ENCODE assay signal across 8 mouse cellular contexts in the genomic region with DNA sequence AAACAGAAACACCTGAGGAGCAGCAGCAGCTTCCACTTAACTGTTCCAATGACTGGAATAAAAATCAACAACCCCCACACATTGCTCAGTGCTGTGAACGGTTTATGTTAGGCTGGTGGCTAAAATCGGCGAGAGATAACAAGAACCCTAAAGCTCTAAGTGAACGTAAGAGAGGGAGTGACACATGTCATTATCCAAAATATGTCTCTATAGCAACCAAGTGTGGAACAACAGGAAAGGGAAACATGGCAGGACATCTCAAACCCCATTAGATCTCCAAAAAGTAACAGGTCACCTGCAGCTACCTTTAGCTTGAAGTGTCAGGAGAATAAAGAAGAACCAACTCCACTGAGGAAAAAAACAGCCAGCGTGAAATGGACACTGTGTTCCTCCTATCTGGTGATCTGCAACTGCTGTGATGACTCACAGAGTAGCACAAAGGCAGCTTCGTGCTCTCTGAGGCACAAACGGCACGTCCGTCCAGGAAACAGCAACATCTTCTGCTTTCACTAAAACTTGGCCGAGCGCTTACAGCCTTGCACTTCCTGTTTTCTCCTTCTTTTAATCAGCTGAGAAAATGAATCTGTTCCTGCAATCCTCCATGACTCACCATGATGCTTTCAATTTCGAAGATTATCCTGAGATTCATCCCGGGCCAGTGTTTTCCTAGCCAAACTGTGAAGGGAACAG. TPM values are rescaled to one million over a fixed set of nuclear protein-coding genes. Genes with fewer than 3 reads are reported as not detected.
DNase-seq lines count a peak whose midpoint lies in the region; ATAC-seq lines count a peak whose summit lies in the region.

No protein-coding gene starts in this region.

- no peaks in the 10 kb centered on the region for H3K4me1 ChIP-seq in brown adipose tissue, adult 24 weeks (ENCODE audit: control insufficient read depth, insufficient read depth, insufficient read length, low read length)
- peaks cover 6% of the 10 kb centered on the region for H3K4me1 ChIP-seq in megakaryocyte, embryonic 14.5 days
- no peaks in the 10 kb centered on the region for H3K4me1 ChIP-seq in midbrain, embryonic 15.5 days
- no peaks in the 10 kb centered on the region for H3K4me1 ChIP-seq in hindbrain, embryonic 11.5 days (replicated peaks; ENCODE audit: control insufficient read depth, insufficient read depth, low read length)

- H3K4me3 ChIP-seq in brown adipose tissue, adult 24 weeks (ENCODE audit: insufficient read depth, low read depth, low read length) = no peak overlapping the region
- H3K4me3 ChIP-seq in megakaryocyte, embryonic 14.5 days (replicated peaks) = peak overlapping the region; percentile 81
- no peak overlapping the region for H3K4me3 ChIP-seq in midbrain, embryonic 15.5 days
- no peak overlapping the region for H3K4me3 ChIP-seq in hindbrain, embryonic 11.5 days (ENCODE audit: low read depth, low read length)

- 74% methylated on average over 13 of the region's 13 CpGs for WGBS in midbrain, embryonic 15.5 days
- WGBS in hindbrain, embryonic 11.5 days = 81% methylated on average over 13 of the region's 13 CpGs

- 0 out of 2 replicates have a peak overlapping the region, but pooled peaks have one; percentile 24 for H3K27ac ChIP-seq in brown adipose tissue, adult 24 weeks (replicated peaks; ENCODE audit: low read depth, low read length)
- H3K27ac ChIP-seq in midbrain, embryonic 15.5 days = no peak overlapping the region
- no peak overlapping the region for H3K27ac ChIP-seq in hindbrain, embryonic 11.5 days (ENCODE audit: low read depth, low read length)

- no peak overlapping the region for H3K4me2 ChIP-seq in midbrain, embryonic 15.5 days
- H3K4me2 ChIP-seq in hindbrain, embryonic 11.5 days (replicated peaks; ENCODE audit: low read depth, low read length) = no peak overlapping the region

- H3K27me3 ChIP-seq in megakaryocyte, embryonic 14.5 days (replicated peaks) = no peaks in the 10 kb centered on the region
- H3K27me3 ChIP-seq in midbrain, embryonic 15.5 days (replicated peaks) = no peaks in the 10 kb centered on the region
- H3K27me3 ChIP-seq in hindbrain, embryonic 11.5 days (ENCODE audit: control insufficient read depth, insufficient read depth, low read length) = no peaks in the 10 kb centered on the region

- H3K36me3 ChIP-seq in megakaryocyte, embryonic 14.5 days (replicated peaks; ENCODE audit: low read length) = no peaks in the 10 kb centered on the region
- H3K36me3 ChIP-seq in midbrain, embryonic 15.5 days (replicated peaks) = no peaks in the 10 kb centered on the region
- H3K36me3 ChIP-seq in hindbrain, embryonic 11.5 days (ENCODE audit: control insufficient read depth, insufficient read depth, low read length) = no peaks in the 10 kb centered on the region

- no peaks in the 10 kb centered on the region for H3K9me3 ChIP-seq in megakaryocyte, embryonic 14.5 days
- no peaks in the 10 kb centered on the region for H3K9me3 ChIP-seq in midbrain, embryonic 15.5 days
- no peaks in the 10 kb centered on the region for H3K9me3 ChIP-seq in hindbrain, embryonic 11.5 days (ENCODE audit: control insufficient read depth, low read length)

- no peak overlapping the region for H3K9ac ChIP-seq in midbrain, embryonic 15.5 days
- H3K9ac ChIP-seq in hindbrain, embryonic 11.5 days (ENCODE audit: low read depth, low read length) = no peak overlapping the region

- no peak for DNase-seq in frontal cortex, postnatal 10 days (ENCODE audit: low spot score in 2 of 2)
- peak; percentile 81 for DNase-seq in 3T3-L1 (ENCODE audit: low read depth, low spot score)
- DNase-seq in heart, postnatal 4 days = peak; percentile 15
- DNase-seq in hindbrain, embryonic 11.5 days (ENCODE audit: low spot score) = no peak

- ATAC-seq in frontal cortex, adult (ENCODE audit: low TSS enrichment) = peak; percentile 95
- no peak for ATAC-seq in midbrain, embryonic 15.5 days (replicated peaks)
- no peak for ATAC-seq in hindbrain, embryonic 11.5 days (ENCODE audit: low FRiP score)

RNA-seq across cellular contexts. Expression of a gene that starts 23.5 kb away (rescaled TPM):
- polyA plus RNA-seq in brown adipose tissue, adult 24 weeks (2012; ENCODE audit: insufficient read depth, insufficient read length, missing spikeins) = 9.4 and 12.2 TPM in 2 replicates
- total RNA-seq in heart, postnatal 4 days (2021) = 10 to 100 TPM; 12.3 to 12.9 TPM
- 1.4 and 1.8 TPM in 2 replicates for polyA plus RNA-seq in megakaryocyte, embryonic 14.5 days (2012; ENCODE audit: insufficient read depth, low replicate concordance)
- polyA plus RNA-seq in midbrain, embryonic 15.5 days (2015; fragmentation: Nextera tagmentation; extraction: Ambion mirVana) = 11.5 TPM in 2 replicates
- polyA plus RNA-seq in hindbrain, embryonic 11.5 days (2014; fragmentation: Nextera tagmentation; extraction: Ambion mirVana) = 10.2 and 13.2 TPM in 2 replicates

Comparison
In these comparisons a context has a peak if more than half of its experiments do, and no peak if none do; other contexts are left out.
1. DNase-seq: peak in 3T3-L1 (single experiment) and heart, postnatal 4 days (single experiment); none in frontal cortex, postnatal 10 days (0 of 2) and hindbrain, embryonic 11.5 days (single experiment).